Mouse (Mus musculus) heart, embryonic 14.5 days (tissue): ENCODE data around the gene Ccdc148. TPM values are rescaled to one million over a fixed set of nuclear protein-coding genes. Genes with fewer than 3 reads are reported as not detected.

ENCODE experiments used
- ATAC-seq: fragments of 200-750 bp; cut with Nextera tagmentation; 2 replicates; pipeline ENCODE4 v1.8.0; 2017; ENCODE audit warnings: low read depth, moderate TSS enrichment; ENCODE audit not compliant: insufficient number of reproducible peaks, insufficient read depth, low FRiP score
- H3K27ac ChIP-seq, 2 experiments: fragments of 200-500 bp in 1 of 2; fragments of 300-500 bp in 1 of 2; sonication (generic) in 1 of 2; replicated peaks in 1 of 2; 2 replicates each; pipeline ENCODE4 v1.5.1; 2012 to 2014; ENCODE audit warnings: low read depth in 2 of 2, low read length in 2 of 2, control low read depth in 1 of 2, mild to moderate bottlenecking in 1 of 2, mixed read lengths in 1 of 2; ENCODE audit not compliant: control insufficient read depth in 1 of 2, insufficient read depth in 1 of 2
- H3K27me3 ChIP-seq: fragments of 300-500 bp; sonication (generic); 2 replicates; pipeline ENCODE4 v1.6.1; 2014; ENCODE audit warnings: mild to moderate bottlenecking, low read length, control low read depth; ENCODE audit not compliant: control insufficient read depth, insufficient read depth
- H3K36me3 ChIP-seq: fragments of 300-500 bp; sonication (generic); 2 replicates; pipeline ENCODE4 v1.6.1; 2014; ENCODE audit warnings: mild to moderate bottlenecking, control low read depth, low read length, mixed read lengths; ENCODE audit not compliant: control insufficient read depth, insufficient read depth
- H3K4me1 ChIP-seq, 2 experiments: fragments of 200-500 bp in 1 of 2; fragments of 300-500 bp in 1 of 2; sonication (generic) in 1 of 2; 2 replicates each; pipeline ENCODE4 v1.6.1; 2012 to 2014; ENCODE audit warnings: low read length in 2 of 2, control low read depth in 1 of 2, mixed read lengths in 1 of 2; ENCODE audit not compliant: control insufficient read depth in 2 of 2, insufficient read depth in 2 of 2
- H3K4me2 ChIP-seq: fragments of 300-500 bp; sonication (generic); 2 replicates; pipeline ENCODE4 v1.6.1; 2014; ENCODE audit warnings: mild to moderate bottlenecking, low read length
- H3K4me3 ChIP-seq, 2 experiments: fragments of 200-500 bp in 1 of 2; fragments of 300-500 bp in 1 of 2; sonication (generic) in 1 of 2; 2 replicates each; pipeline ENCODE4 v1.5.1; 2012 to 2014; ENCODE audit warnings: low read length in 2 of 2, mild to moderate bottlenecking in 2 of 2, control low read depth in 1 of 2, low read depth in 1 of 2, moderate library complexity in 1 of 2; ENCODE audit not compliant: control insufficient read depth in 1 of 2, insufficient read depth in 1 of 2
- H3K9ac ChIP-seq: fragments of 300-500 bp; sonication (generic); 2 replicates; pipeline ENCODE4 v1.6.1; 2014; ENCODE audit warnings: mild to moderate bottlenecking, low read length
- H3K9me3 ChIP-seq: fragments of 300-500 bp; sonication (generic); 2 replicates; pipeline ENCODE4 v1.6.1; 2016; ENCODE audit warnings: low read length, control low read depth; ENCODE audit not compliant: control insufficient read depth
- WGBS: fragments of 180-500 bp; shearing (Covaris S2); extraction: QIAGEN DNeasy Blood & Tissue Kit; methylation state at CpG from one replicate; pipeline ENCODE4 v1.1.7; 2014; 5-methylcytosine and 5-hydroxymethylcytosine counted together
- polyA plus RNA-seq: library from polyadenylated mRNA; unstranded; fragments of >200 nt; fragmentation: Nextera tagmentation; extraction: Ambion mirVana; gene quantifications from 2 replicates; pipeline ENCODE4 v1.2.1, GENCODE M21; 2014

The Ccdc148 gene
- polyA plus RNA-seq, 1 experiment from 2014 or later, result 1.1 TPM

GRCm38 (mm10) chr2:58795432-58795831, 365.1 kb downstream of the Ccdc148 start:
- Histone ChIP-seq H3K4me2 (no peak overlapping the region), H3K9ac (no peak overlapping the region), H3K27ac (no peak overlapping the region), H3K4me1 (peaks cover 6 to 11% of the 10 kb centered on the region in 2 experiments), H3K36me3 (no peaks in the 10 kb centered on the region), H3K9me3 (no peaks in the 10 kb centered on the region), H3K27me3 (no peaks in the 10 kb centered on the region), H3K4me3 (no peak overlapping the region)
- WGBS, result 85% methylated on average over 5 of the region's 5 CpGs
- ATAC-seq, result no peak

DNA sequence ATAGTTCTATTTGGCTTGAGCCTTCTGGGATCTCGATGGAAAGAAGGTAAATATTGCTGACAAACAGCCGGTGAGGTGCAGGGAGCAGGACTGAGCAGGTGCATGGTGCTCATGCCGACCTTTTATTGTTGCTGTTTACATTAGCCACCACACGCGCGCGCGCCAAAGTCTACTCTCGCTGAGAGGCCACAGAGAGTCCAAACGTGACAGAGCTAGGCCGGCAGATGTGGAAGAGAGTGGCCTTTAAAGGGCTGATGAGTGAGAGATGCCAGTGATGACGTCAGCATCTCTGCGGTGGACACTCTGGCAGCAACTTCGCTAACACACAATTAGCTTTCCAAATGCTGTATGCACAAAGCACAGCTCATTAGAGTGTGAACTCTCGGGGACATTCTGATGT, 366.0 kb downstream of the Ccdc148 start:
- Histone ChIP-seq H3K4me2 (no peak overlapping the region), H3K9me3 (no peaks in the 10 kb centered on the region), H3K9ac (no peak overlapping the region), H3K27ac (no peak overlapping the region), H3K4me1 (peaks cover 6 to 11% of the 10 kb centered on the region in 2 experiments), H3K4me3 (no peak overlapping the region), H3K36me3 (no peaks in the 10 kb centered on the region), H3K27me3 (no peaks in the 10 kb centered on the region)
- ATAC-seq, result no peak
- WGBS, result 68% methylated on average over 15 of the region's 15 CpGs

DNA sequence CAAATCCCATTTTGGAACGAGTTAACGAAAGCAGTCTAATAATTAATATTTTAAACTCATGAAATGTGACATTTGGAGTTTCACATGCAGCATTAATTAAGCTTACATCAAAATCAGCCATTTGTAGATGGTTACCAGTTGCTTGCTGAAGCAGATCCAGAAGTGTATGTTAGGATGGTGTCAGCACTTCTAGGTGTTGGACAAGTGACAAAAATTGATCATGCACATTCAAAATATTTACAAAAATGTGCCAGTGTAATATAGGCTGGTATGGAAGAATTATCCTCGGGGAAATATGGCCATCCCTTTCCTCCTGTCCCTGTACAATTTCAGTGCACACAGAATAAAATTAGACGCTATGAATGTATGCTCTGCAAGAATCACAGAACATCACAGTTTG, 370.1 kb downstream of the Ccdc148 start:
- ATAC-seq, result no peak
- H3K9ac ChIP-seq, result no peak overlapping the region
- no peaks in the 10 kb centered on the region for H3K36me3 ChIP-seq
- H3K4me2 ChIP-seq, result no peak overlapping the region
- 86% methylated on average over 4 of the region's 4 CpGs for WGBS
- no peak overlapping the region for H3K4me3 ChIP-seq
- H3K4me1 ChIP-seq, result peaks cover 8 to 11% of the 10 kb centered on the region in 2 experiments
- no peaks in the 10 kb centered on the region for H3K27me3 ChIP-seq
- no peak overlapping the region for H3K27ac ChIP-seq
- no peaks in the 10 kb centered on the region for H3K9me3 ChIP-seq

- Histone ChIP-seq H3K4me3 (no peak overlapping the region), H3K4me1 (peaks cover 8 to 11% of the 10 kb centered on the region in 2 experiments), H3K9ac (no peak overlapping the region), H3K9me3 (no peaks in the 10 kb centered on the region), H3K27ac (no peak overlapping the region), H3K36me3 (no peaks in the 10 kb centered on the region), H3K4me2 (no peak overlapping the region), H3K27me3 (no peaks in the 10 kb centered on the region)
- no peak for ATAC-seq
- WGBS, result 84% methylated on average over 7 of the region's 7 CpGs
Measured at GRCm38 (mm10) chr2:58789934-58790333, 370.5 kb downstream of the Ccdc148 start.

- H3K36me3 ChIP-seq, result no peaks in the 10 kb centered on the region
- H3K27me3 ChIP-seq, result no peaks in the 10 kb centered on the region
- no peaks in the 10 kb centered on the region for H3K9me3 ChIP-seq
- peaks cover 7 to 9% of the 10 kb centered on the region in 2 experiments for H3K4me1 ChIP-seq
- H3K4me3 ChIP-seq, result no peak overlapping the region
- ATAC-seq, result no peak
- H3K27ac ChIP-seq, result no peak overlapping the region
- H3K9ac ChIP-seq, result no peak overlapping the region
- 44% methylated on average over 7 of the region's 7 CpGs for WGBS
- H3K4me2 ChIP-seq, result no peak overlapping the region
Measured at GRCm38 (mm10) chr2:58787360-58787759, 373.1 kb downstream of the Ccdc148 start.

DNA sequence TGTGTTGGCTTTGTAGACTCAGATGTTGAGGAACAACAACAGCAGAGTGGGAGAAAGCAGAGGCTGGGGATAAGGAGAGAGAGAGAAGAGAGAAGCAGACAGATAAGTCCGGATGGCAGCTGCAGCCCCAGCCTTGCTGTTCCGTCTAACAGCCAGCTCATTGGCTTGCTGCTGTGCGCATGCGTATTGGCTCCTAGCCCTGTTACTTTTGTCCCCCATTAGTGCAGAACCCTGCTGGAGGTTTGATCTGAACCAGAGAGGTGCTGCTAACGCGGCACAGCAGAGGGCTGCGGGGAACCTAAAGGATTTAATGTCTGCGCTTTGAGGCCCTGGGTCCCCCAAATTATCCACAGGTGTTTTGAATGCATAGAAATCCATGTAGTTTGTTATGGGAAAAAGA, 373.8 kb downstream of the Ccdc148 start:
- no peak overlapping the region for H3K27ac ChIP-seq
- H3K4me1 ChIP-seq, result peaks cover 2% of the 10 kb centered on the region in 2 experiments; a peak in 2 of 4 replicates
- WGBS, result 61% methylated on average over 8 of the region's 8 CpGs
- H3K9me3 ChIP-seq, result no peaks in the 10 kb centered on the region
- no peaks in the 10 kb centered on the region for H3K36me3 ChIP-seq
- no peak for ATAC-seq
- no peaks in the 10 kb centered on the region for H3K27me3 ChIP-seq
- H3K4me3 ChIP-seq, result no peak overlapping the region
- no peak overlapping the region for H3K9ac ChIP-seq
- H3K4me2 ChIP-seq, result no peak overlapping the region

- Histone ChIP-seq H3K27me3 (no peaks in the 10 kb centered on the region), H3K4me1 (peaks cover 0 to 2% of the 10 kb centered on the region in 2 experiments; a peak in 1 of 4 replicates), H3K9ac (no peak overlapping the region), H3K4me3 (no peak overlapping the region), H3K4me2 (no peak overlapping the region), H3K36me3 (no peaks in the 10 kb centered on the region), H3K27ac (no peak overlapping the region), H3K9me3 (no peaks in the 10 kb centered on the region)
- ATAC-seq, result no peak
- 68% methylated on average over 3 of the region's 3 CpGs for WGBS
Measured at GRCm38 (mm10) chr2:58786177-58786576, 374.3 kb downstream of the Ccdc148 start.

DNA sequence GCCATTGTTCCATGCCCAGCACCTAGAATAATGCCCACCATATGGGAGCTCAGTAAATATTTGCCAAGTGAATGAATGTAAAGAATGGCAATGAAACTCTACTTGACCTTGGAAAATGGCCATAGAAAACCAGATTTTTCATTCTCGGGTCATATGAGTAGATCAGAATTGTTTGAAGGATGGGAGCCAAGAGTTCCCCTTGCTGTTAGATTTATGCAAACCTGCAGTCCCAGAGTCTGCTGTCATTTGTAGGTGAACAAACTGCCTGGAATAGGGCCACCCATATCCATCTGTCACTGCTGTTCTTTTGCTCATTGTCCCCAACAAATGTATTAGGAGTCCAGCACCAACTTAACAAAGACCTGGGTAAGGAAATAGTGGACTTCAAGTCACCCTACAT, 377.0 kb downstream of the Ccdc148 start:
- Histone ChIP-seq H3K9me3 (no peaks in the 10 kb centered on the region), H3K36me3 (no peaks in the 10 kb centered on the region), H3K4me1 (peaks cover 0 to 2% of the 10 kb centered on the region in 2 experiments; a peak in 1 of 4 replicates), H3K27ac (no peak overlapping the region), H3K27me3 (no peaks in the 10 kb centered on the region), H3K4me3 (no peak overlapping the region), H3K9ac (no peak overlapping the region), H3K4me2 (no peak overlapping the region)
- no peak for ATAC-seq
- 83% methylated on average over 1 of the region's 1 CpGs for WGBS
